Mouse (Mus musculus) G1E (cell line): ENCODE measurements around the gene Irf7.

Source experiments
- CTCF ChIP-seq: IDR thresholded peaks from 2 replicates; pipeline ENCODE4 v1.5.1; 2012; ENCODE audit warnings: low read depth, low read length, inconsistent platforms, mixed read lengths
- GATA1 ChIP-seq: IDR thresholded peaks from 2 replicates; pipeline ENCODE4 v1.6.1; 2012; ENCODE audit warnings: borderline replicate concordance, low read length, inconsistent platforms, mixed read lengths
- GATA2 ChIP-seq: IDR thresholded peaks from 2 replicates; pipeline ENCODE4 v1.6.1; 2012; ENCODE audit warnings: low read depth, low read length, inconsistent platforms, borderline replicate concordance
- TAL1 ChIP-seq: conservative IDR thresholded peaks from 2 replicates; pipeline ENCODE4 v1.6.1; 2012; ENCODE audit warnings: low read depth, low read length, inconsistent platforms, mixed read lengths

DNA sequence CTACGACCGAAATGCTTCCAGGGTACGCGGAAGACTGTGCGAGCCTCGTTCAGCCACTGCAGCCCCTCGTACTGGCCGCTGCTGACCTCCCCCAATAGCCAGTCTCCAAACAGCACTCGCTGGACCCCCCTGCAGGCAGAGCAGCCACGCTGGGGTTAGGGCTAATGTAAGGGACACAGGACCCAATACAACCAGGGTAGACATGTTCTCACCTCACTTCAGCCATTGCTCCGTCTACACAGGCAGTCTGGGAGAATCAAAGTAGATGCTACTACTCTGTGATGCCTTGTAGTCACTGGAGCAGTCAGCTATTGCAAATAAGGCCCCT is 906 bp downstream of the Irf7 start:
- TF ChIP-seq GATA2 = no peak
- TF ChIP-seq CTCF = no peak
- no peak for TF ChIP-seq GATA1
- TF ChIP-seq TAL1 = no peak
